Mouse (Mus musculus) G1E-ER4 (cell line): Measurements from ENCODE around the gene Phf20. TPM values are rescaled to one million over a fixed set of nuclear protein-coding genes. Genes with fewer than 3 reads are reported as not detected.
A peak's percentile ranks its signal among the peaks of the same experiment; 100 is the strongest.

Source experiments
- GATA1 ChIP-seq: IDR thresholded peaks from one replicate; pipeline ENCODE4 v1.8.0; 2012; ENCODE audit warnings: low read length, inconsistent platforms
- polyA plus RNA-seq: library from polyadenylated mRNA; stranded (reverse); fragments of >175 nt; gene quantifications from 2 replicates; pipeline ENCODE4 v1.2.3, GENCODE M21; 2012

Phf20 gene
- polyA plus RNA-seq, 1 experiment, result 44.6 TPM

- no peak for TF ChIP-seq GATA1
Observed at GRCm38 (mm10) chr2:156295601-156296063, 99.4 kb downstream of the Phf20 start.

DNA sequence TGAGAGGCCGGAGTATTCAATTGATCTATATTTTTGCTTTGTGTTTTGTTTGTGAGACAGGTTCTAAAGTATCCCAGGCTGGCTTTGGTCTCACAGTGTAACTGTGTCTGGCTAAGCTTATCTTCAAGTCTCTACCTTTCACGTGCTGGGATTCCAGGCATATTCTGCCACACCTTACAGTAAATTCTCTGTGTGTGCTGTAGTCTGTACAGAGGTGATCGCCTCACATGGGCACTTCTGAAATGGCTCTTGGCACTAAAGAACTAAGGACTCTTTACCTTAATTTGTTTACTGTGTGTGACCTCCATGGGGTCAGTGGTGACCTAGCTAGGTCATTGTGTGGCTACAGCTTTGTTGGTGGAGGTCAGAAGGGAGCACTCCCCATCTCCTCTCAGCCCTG lies 99.9 kb downstream of the Phf20 start:
- TF ChIP-seq GATA1, result no peak

- TF ChIP-seq GATA1, result no peak
Observed at GRCm38 (mm10) chr2:156297653-156298052, 101.4 kb downstream of the Phf20 start.

DNA sequence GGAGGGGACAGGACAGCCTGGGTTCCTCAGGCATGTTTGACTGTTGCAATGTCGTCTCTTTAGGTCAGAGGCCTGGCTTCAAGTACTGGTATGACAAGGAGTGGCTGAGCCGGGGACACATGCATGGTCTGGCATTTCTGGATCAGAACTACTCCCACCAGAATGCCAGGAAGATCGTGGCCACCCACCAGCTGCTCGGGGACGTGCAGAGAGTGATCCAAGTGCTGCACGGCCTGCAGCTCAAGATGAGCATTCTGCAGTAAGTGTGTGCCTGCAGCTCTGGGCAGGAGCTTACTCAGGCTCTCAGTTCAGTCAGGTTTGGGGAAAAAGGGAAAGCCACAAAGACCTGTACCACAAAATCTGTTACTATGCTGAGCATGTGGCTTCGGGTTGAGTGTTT lies 102.2 kb downstream of the Phf20 start:
- no peak for TF ChIP-seq GATA1

- TF ChIP-seq GATA1, result peak; percentile 75
Observed at GRCm38 (mm10) chr2:156302063-156302462, 105.8 kb downstream of the Phf20 start.

- TF ChIP-seq GATA1, result no peak
Observed at GRCm38 (mm10) chr2:156304351-156304750, 108.1 kb downstream of the Phf20 start.

DNA sequence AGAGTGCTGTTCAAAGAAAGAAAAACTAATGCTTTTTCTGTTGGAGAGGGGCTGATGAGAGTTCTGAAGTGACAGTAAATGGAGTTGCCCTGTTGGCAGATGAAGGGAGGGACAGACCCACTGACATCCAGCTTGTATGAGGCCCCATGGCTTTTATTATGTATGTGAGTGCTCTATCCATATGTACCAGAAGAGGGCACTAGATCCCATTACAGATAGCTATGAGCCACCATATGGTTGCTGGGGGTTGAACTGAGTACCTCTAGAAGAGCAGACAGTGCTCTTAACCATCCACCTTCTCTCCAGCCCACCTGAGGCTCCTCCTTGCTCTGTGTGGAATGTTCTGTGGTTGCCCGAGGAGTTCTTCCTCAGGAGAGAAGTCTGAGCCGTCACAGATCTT lies 109.6 kb downstream of the Phf20 start:
- no peak for TF ChIP-seq GATA1

- TF ChIP-seq GATA1, result no peak
Observed at GRCm38 (mm10) chr2:156307261-156307660, 111.0 kb downstream of the Phf20 start.

GRCm38 (mm10) chr2:156309948-156310347 lies 113.7 kb downstream of the Phf20 start:
- TF ChIP-seq GATA1, result no peak

DNA sequence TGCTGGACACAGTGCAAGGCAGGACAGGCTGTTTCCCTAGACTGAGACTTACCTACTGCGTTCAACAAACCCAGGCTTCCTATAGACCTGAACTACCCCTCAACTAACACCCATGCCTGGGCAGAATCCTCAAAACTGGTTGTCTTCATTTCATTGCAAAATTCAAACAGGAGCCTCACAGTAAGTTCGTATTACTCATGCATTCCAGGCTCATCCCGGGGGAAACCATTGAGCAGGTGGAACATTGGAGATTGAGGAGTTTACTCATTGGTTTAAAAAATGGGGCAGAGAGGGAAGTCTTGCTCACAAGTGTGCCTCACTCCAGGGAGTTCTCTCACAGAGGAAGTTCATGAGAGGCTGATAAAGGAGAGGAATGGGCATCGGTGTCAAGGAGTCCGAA lies 114.2 kb downstream of the Phf20 start:
- no peak for TF ChIP-seq GATA1

- no peak for TF ChIP-seq GATA1
Observed at GRCm38 (mm10) chr2:156310945-156311344, 114.7 kb downstream of the Phf20 start.

DNA sequence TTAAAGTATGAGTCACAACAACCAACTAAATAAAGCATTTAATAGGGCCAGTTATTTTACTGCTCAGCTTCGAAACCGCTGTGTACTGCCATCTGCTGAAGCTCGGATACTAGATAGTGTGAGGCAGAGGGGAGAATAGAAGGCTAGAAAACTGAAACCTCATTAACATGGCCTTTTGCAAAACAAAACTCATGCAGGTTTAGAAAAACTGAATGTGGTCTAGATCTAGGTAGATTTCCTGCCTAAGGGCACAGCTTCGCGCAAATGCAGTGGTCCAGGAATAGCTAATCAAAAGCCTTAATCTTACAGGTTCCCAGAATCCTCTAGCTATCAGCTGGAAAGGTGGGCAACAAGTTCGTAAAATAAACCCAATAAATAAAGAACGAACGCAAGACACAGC lies 115.2 kb downstream of the Phf20 start:
- no peak for TF ChIP-seq GATA1

GRCm38 (mm10) chr2:156311841-156312291 lies 115.6 kb downstream of the Phf20 start:
- TF ChIP-seq GATA1, result no peak

DNA sequence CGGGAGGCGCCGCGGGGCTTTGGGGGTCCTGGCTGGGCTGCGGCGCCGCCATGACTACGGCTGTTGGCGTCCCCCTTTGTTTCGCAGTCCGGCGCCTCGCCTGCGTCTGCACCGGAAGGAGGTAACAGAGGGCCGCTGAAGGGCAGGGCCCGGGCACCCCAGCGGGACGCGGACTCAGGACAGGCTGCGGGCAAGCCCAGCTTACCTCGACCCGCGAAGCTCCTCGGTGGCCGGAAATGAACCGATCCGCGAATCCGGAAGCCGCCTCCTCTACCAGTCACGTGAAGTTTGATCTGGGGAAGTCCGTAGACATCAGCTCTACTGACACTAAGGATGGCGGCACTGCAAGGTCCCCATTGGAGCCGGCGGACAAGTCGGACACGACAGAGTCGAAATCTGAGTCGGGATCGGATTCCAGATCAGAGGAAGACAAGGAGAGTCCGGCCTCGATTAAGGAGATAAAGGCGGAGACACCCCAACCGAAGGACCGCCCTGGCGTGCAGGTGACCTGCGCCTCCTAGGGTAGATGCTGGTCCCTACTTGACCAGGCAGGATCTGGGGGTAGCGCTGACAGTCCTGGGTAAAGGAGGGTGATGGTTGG lies 116.1 kb downstream of the Phf20 start, which contains the start of the genes Cnbd2 and Scand1:
TSS of gene Cnbd2 (plus strand) at position 3 of the 601 bp plus-strand sequence.
TSS of gene Scand1 (minus strand) at position 408 of the 601 bp plus-strand sequence.
- no peak for TF ChIP-seq GATA1

- no peak for TF ChIP-seq GATA1
Observed at GRCm38 (mm10) chr2:156313153-156313552, 116.9 kb downstream of the Phf20 start.

DNA sequence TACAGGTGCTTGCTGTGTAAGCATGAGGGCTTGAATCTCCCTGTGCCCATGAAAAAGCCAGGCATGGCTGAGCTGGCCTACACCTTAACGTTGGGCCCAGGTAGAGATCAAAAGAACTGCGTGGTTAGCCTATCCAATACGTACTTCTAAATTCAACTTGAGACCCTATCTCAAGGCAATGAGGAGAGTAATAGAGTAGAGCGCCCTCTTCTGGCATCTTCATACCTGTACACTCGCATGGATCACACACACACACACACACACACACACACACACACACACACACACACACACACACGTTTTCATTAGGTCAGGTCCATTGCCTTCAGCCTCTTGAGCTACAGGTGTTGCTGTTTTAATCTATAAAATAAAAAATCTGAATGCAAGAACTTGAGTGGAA lies 118.5 kb downstream of the Phf20 start:
- no peak for TF ChIP-seq GATA1

GRCm38 (mm10) chr2:156318491-156318890 lies 122.2 kb downstream of the Phf20 start:
- no peak for TF ChIP-seq GATA1
